In genomic region chr10:41887080-41887821, GRCm38 (mm10) we compare ENCODE assay signal across 8 mouse cellular contexts.
DNase-seq lines count a peak whose midpoint lies in the region; ATAC-seq and TF ChIP-seq lines count a peak whose summit lies in the region.

No protein-coding gene starts in this region.

- peak; percentile 76 for TF ChIP-seq POLR2A in brain, embryonic 14.5 days (IDR thresholded peaks at IDR 0.05; ENCODE audit: borderline replicate concordance, extremely low read depth, insufficient read depth, insufficient read length, poor library complexity, severe bottlenecking)

- peak; percentile 94 for DNase-seq in CD4-positive helper T cell, adult 2 months (ENCODE audit: low read depth, low spot score)
- DNase-seq in brain, embryonic 14.5 days (ENCODE audit: low read depth): peak; percentile 98
- peak; percentile 100 for DNase-seq in liver
- DNase-seq in monocyte, adult 2 months (ENCODE audit: low read depth in 1 of 2, low spot score in 2 of 2): peak; percentile 33 to 67
- DNase-seq in spleen, postnatal 14 days (ENCODE audit: low spot score in 2 of 2): peak; percentile 90 to 94

- TF ChIP-seq CTCF in brain, embryonic 14.5 days (IDR thresholded peaks at IDR 0.05; ENCODE audit: borderline replicate concordance, extremely low read depth, insufficient read depth, insufficient read length): no peak

- peak overlapping the region; percentile 98 for H3K27ac ChIP-seq in heart, embryonic 11.5 days (ENCODE audit: low read depth, low read length)
- peak overlapping the region; percentile 94 for H3K27ac ChIP-seq in kidney, embryonic 15.5 days

- H3K9me3 ChIP-seq in heart, embryonic 11.5 days (replicated peaks; ENCODE audit: control insufficient read depth, low read length): no peaks in the 10 kb centered on the region
- no peaks in the 10 kb centered on the region for H3K9me3 ChIP-seq in kidney, embryonic 15.5 days (replicated peaks)

- peak overlapping the region; percentile 86 for H3K9ac ChIP-seq in heart, embryonic 11.5 days (ENCODE audit: low read depth, low read length)
- H3K9ac ChIP-seq in kidney, embryonic 15.5 days: peak overlapping the region; percentile 76

- peak overlapping the region; percentile 92 for H3K4me2 ChIP-seq in heart, embryonic 11.5 days
- H3K4me2 ChIP-seq in kidney, embryonic 15.5 days: peak overlapping the region; percentile 89

- WGBS in heart, embryonic 11.5 days (ENCODE audit: insufficient replicate concordance): under 1% methylated on average over 64 of the region's 65 CpGs
- WGBS in kidney, embryonic 15.5 days: under 1% methylated on average over 65 of the region's 65 CpGs

- H3K27me3 ChIP-seq in heart, embryonic 11.5 days (ENCODE audit: control insufficient read depth, insufficient read depth, low read length): no peaks in the 10 kb centered on the region
- H3K27me3 ChIP-seq in kidney, embryonic 15.5 days: no peaks in the 10 kb centered on the region

- ATAC-seq in erythroblast, adult 5-6 weeks (replicated peaks; ENCODE audit: low FRiP score, poor library complexity, severe bottlenecking): peak; percentile 88
- peak; percentile 98 for ATAC-seq in heart, embryonic 11.5 days (replicated peaks; ENCODE audit: insufficient number of reproducible peaks, low FRiP score, low TSS enrichment)
- peak; percentile 99 for ATAC-seq in kidney, embryonic 15.5 days (replicated peaks; ENCODE audit: low FRiP score)

- H3K4me1 ChIP-seq in heart, embryonic 11.5 days (ENCODE audit: control insufficient read depth, insufficient read depth, low read length): peaks cover 10% of the 10 kb centered on the region
- peaks cover 26% of the 10 kb centered on the region for H3K4me1 ChIP-seq in kidney, embryonic 15.5 days

- H3K4me3 ChIP-seq in heart, embryonic 11.5 days (ENCODE audit: low read depth, low read length): peak overlapping the region; percentile 74
- H3K4me3 ChIP-seq in kidney, embryonic 15.5 days (replicated peaks): peak overlapping the region; percentile 74

- no peaks in the 10 kb centered on the region for H3K36me3 ChIP-seq in heart, embryonic 11.5 days (ENCODE audit: control insufficient read depth, insufficient read depth, low read length)
- H3K36me3 ChIP-seq in kidney, embryonic 15.5 days: no peaks in the 10 kb centered on the region

Comparison
In these comparisons a context has a peak if more than half of its experiments do, and no peak if none do; other contexts are left out.
1. Peak in every context shown above with its lines: DNase-seq, ATAC-seq, H3K4me3 ChIP-seq and H3K27ac ChIP-seq.
2. DNase-seq: peak in every context shown above with its lines; median percentile 100 in liver; 98 in brain, embryonic 14.5 days; 94 in CD4-positive helper T cell, adult 2 months; 92 in spleen, postnatal 14 days; 50 in monocyte, adult 2 months.